Mouse (Mus musculus): ENCODE data around the gene Hrh2.

Hrh2 gene

GRCm38 (mm10) chr13:54269628-54270027, 77.7 kb downstream of the Hrh2 start:
- no peak for DNase-seq

- DNase-seq = no peak
Observed at GRCm38 (mm10) chr13:54272076-54272475, 80.1 kb downstream of the Hrh2 start.

- DNase-seq = no peak
Observed at GRCm38 (mm10) chr13:54277406-54277805, 85.5 kb downstream of the Hrh2 start.

GRCm38 (mm10) chr13:54280366-54280765, 88.4 kb downstream of the Hrh2 start:
- no peak for DNase-seq

GRCm38 (mm10) chr13:54281149-54281548, 89.2 kb downstream of the Hrh2 start:
- no peak for DNase-seq

DNA sequence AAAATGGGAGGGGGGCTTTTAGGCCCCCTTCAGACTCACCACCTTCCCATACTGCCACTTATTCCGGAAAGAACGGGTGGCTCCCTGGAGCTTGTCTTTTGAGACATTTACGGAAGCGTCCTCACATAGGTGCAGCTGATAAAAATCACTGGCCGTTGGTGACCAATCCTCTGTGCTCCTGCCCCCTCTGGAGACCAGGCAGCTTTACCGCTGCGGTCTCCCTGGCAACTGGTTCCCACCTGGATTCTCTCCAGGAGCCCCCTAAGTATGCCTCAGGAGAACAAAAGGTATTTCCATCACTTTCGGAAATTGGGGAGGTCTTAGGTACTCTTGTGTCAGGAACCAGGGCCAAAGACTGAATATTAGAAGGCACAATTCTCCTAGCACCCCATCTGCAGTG, 89.7 kb downstream of the Hrh2 start:
- no peak for DNase-seq

GRCm38 (mm10) chr13:54282149-54282860, 90.4 kb downstream of the Hrh2 start:
- DNase-seq = no peak

DNA sequence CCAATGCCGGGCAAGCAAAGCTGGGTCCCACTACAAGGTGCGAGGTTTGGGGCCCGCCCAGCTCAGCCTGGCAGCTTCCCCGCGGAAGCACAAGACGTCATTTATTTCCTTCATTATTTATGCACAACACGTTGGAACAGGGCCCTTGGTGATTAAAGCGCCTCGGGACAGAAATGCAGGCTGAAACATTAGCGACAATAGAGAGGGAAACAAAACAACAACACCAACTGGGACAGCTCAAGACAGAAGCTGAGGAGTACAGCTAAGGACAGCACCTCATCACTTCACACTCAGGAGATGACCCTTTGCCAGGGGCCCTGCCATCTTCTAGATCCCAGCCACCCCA, 90.9 kb downstream of the Hrh2 start:
- DNase-seq = peak; percentile 40
